Mouse (Mus musculus): Measurements from ENCODE around the gene Bnip3. TPM values are rescaled to one million over a fixed set of nuclear protein-coding genes. Genes with fewer than 3 reads are reported as not detected.

Gene Bnip3
- polyA plus RNA-seq, 1 experiment from 2014 or later = 143 TPM

DNA sequence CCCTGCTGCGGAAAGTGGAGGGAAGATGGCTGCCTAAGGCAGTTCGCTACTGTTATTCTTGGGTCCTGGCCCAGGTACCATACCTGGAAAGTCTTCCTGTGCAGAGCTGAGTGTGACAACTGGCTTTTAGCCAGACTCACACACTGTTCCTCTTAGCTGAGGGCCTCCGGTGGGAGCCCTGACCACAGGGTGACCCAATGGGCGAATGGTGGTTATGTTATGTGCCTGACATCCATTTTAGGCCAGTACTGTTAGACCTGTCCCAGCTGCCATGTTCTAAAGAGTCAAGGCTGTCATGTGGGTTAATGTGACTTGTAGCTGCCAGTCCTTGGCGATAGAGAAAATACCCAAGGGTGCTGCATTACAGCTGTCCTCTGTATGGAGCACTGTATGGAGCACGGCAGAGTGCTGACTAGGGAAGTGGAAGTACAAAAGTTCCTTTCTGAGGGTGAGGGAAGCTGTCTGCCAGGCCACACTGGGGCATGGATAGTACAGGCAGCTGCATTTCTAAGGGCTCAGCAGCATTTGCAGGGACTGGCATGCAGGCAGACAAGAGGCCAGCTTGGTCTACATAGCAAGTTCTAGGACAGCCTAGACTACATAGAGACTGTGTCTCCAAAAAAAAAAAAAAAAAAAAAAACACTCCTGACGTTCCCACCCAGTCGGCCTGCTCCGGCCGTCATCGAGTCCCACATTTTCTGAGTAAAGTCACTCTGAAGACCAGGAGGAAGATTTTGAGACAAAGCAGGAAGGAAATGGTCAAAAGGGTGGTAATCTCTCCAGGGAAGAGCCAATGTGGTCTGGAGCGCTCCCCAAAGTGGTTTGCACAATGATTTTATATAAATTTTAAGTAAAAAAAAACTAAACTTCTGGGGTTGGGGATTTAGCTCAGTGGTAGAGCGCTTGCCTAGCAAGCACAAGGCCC, 23.7 kb downstream of the Bnip3 start:
- WGBS = 89% methylated on average over 12 of the region's 13 CpGs
- no peaks in the 10 kb centered on the region for H3K27me3 ChIP-seq (ENCODE audit: control insufficient read depth, insufficient read depth, low read length)
- H3K4me1 ChIP-seq (ENCODE audit: control insufficient read depth, insufficient read depth, low read length) = no peaks in the 10 kb centered on the region
- H3K36me3 ChIP-seq (ENCODE audit: control insufficient read depth, insufficient read depth, low read length) = peaks cover 25% of the 10 kb centered on the region
- no peak overlapping the region for H3K27ac ChIP-seq (ENCODE audit: low read depth, low read length)
- no peaks in the 10 kb centered on the region for H3K9me3 ChIP-seq (ENCODE audit: control insufficient read depth, low read length)
- no peak overlapping the region for H3K4me2 ChIP-seq (ENCODE audit: low read depth, low read length)
- H3K9ac ChIP-seq (replicated peaks; ENCODE audit: low read depth, low read length) = no peak overlapping the region
- H3K4me3 ChIP-seq (ENCODE audit: low read depth, low read length) = no peak overlapping the region
- ATAC-seq (ENCODE audit: low read depth) = no peak

DNA sequence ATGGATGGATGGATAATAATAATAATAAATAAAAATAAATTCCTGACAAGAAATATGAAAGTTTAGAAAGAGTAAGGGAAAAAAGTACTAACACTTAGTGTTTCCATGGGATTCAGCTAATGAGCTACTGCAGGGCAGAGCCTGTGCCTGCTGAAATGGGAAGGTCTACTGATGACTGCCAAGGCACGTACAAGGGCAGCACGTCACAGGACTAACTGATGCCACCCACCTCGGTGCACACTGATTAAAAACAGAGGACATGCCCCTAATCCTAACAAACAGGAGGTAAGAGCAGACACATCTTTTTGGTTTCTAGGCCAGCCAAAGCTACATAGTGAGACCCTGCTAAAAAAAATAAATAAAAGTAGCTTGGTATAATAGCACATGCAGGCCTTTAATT, 25.6 kb downstream of the Bnip3 start:
- ATAC-seq (ENCODE audit: low read depth) = no peak
- no peak overlapping the region for H3K4me3 ChIP-seq (ENCODE audit: low read depth, low read length)
- 97% methylated on average over 3 of the region's 3 CpGs for WGBS
- no peak overlapping the region for H3K27ac ChIP-seq (ENCODE audit: low read depth, low read length)
- peaks cover 43% of the 10 kb centered on the region for H3K36me3 ChIP-seq (ENCODE audit: control insufficient read depth, insufficient read depth, low read length)
- no peak overlapping the region for H3K4me2 ChIP-seq (ENCODE audit: low read depth, low read length)
- H3K27me3 ChIP-seq (ENCODE audit: control insufficient read depth, insufficient read depth, low read length) = no peaks in the 10 kb centered on the region
- no peak overlapping the region for H3K9ac ChIP-seq (replicated peaks; ENCODE audit: low read depth, low read length)
- no peaks in the 10 kb centered on the region for H3K9me3 ChIP-seq (ENCODE audit: control insufficient read depth, low read length)
- H3K4me1 ChIP-seq (ENCODE audit: control insufficient read depth, insufficient read depth, low read length) = no peaks in the 10 kb centered on the region

GRCm38 (mm10) chr7:138875031-138875430, 34.3 kb downstream of the Bnip3 start:
- 77% methylated on average over 3 of the region's 3 CpGs for WGBS
- Histone ChIP-seq H3K27ac (ENCODE audit: low read depth, low read length) (no peak overlapping the region), H3K4me3 (ENCODE audit: low read depth, low read length) (no peak overlapping the region), H3K27me3 (ENCODE audit: control insufficient read depth, insufficient read depth, low read length) (no peaks in the 10 kb centered on the region), H3K4me2 (ENCODE audit: low read depth, low read length) (no peak overlapping the region), H3K9ac (replicated peaks; ENCODE audit: low read depth, low read length) (no peak overlapping the region), H3K4me1 (ENCODE audit: control insufficient read depth, insufficient read depth, low read length) (no peaks in the 10 kb centered on the region), H3K9me3 (ENCODE audit: control insufficient read depth, low read length) (no peaks in the 10 kb centered on the region), H3K36me3 (ENCODE audit: control insufficient read depth, insufficient read depth, low read length) (peaks cover 68% of the 10 kb centered on the region)
- ATAC-seq (ENCODE audit: low read depth) = no peak

DNA sequence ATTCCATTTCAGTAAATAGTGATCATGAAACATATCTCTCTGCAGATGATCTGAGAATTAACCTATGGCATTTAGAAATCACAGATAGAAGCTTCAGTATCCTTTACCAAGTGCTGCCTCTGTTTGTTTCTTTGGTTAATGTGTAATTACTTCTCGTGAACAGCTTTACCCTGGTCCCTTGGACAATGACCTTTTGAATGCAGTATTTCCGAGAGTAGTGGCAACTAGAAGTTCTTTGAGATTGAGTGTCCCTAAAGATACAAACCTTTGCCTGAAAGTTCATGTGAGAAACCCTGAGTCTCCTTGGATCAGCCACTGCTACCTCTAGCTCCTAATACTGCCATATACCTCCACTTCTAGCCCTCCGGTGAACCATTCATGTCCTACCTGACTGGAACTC, 36.4 kb downstream of the Bnip3 start:
- WGBS = 71% methylated on average over 3 of the region's 3 CpGs
- no peaks in the 10 kb centered on the region for H3K9me3 ChIP-seq (ENCODE audit: control insufficient read depth, low read length)
- no peak overlapping the region for H3K4me3 ChIP-seq (ENCODE audit: low read depth, low read length)
- H3K4me2 ChIP-seq (ENCODE audit: low read depth, low read length) = no peak overlapping the region
- H3K9ac ChIP-seq (replicated peaks; ENCODE audit: low read depth, low read length) = no peak overlapping the region
- ATAC-seq (ENCODE audit: low read depth) = no peak
- H3K4me1 ChIP-seq (ENCODE audit: control insufficient read depth, insufficient read depth, low read length) = no peaks in the 10 kb centered on the region
- no peaks in the 10 kb centered on the region for H3K27me3 ChIP-seq (ENCODE audit: control insufficient read depth, insufficient read depth, low read length)
- H3K27ac ChIP-seq (ENCODE audit: low read depth, low read length) = no peak overlapping the region
- H3K36me3 ChIP-seq (ENCODE audit: control insufficient read depth, insufficient read depth, low read length) = peaks cover 60% of the 10 kb centered on the region

GRCm38 (mm10) chr7:138868316-138868715, 41.0 kb downstream of the Bnip3 start:
- WGBS = 97% methylated on average over 4 of the region's 4 CpGs
- Histone ChIP-seq H3K4me2 (ENCODE audit: low read depth, low read length) (no peak overlapping the region), H3K36me3 (ENCODE audit: control insufficient read depth, insufficient read depth, low read length) (peaks cover 24% of the 10 kb centered on the region)

GRCm38 (mm10) chr7:138867286-138867685, 42.0 kb downstream of the Bnip3 start:
- ATAC-seq (ENCODE audit: low read depth) = no peak
- Histone ChIP-seq H3K4me1 (ENCODE audit: control insufficient read depth, insufficient read depth, low read length) (no peaks in the 10 kb centered on the region), H3K4me2 (ENCODE audit: low read depth, low read length) (no peak overlapping the region), H3K27me3 (ENCODE audit: control insufficient read depth, insufficient read depth, low read length) (no peaks in the 10 kb centered on the region), H3K9me3 (ENCODE audit: control insufficient read depth, low read length) (no peaks in the 10 kb centered on the region), H3K4me3 (ENCODE audit: low read depth, low read length) (no peak overlapping the region), H3K36me3 (ENCODE audit: control insufficient read depth, insufficient read depth, low read length) (peaks cover 14% of the 10 kb centered on the region), H3K9ac (replicated peaks; ENCODE audit: low read depth, low read length) (no peak overlapping the region), H3K27ac (ENCODE audit: low read depth, low read length) (no peak overlapping the region)
- 84% methylated on average over 6 of the region's 6 CpGs for WGBS

More at GRCm38 (mm10) chr7:138868316-138868715, 41.0 kb downstream of the Bnip3 start:
- no peaks in the 10 kb centered on the region for H3K9me3 ChIP-seq (ENCODE audit: control insufficient read depth, low read length)
- no peak overlapping the region for H3K27ac ChIP-seq (ENCODE audit: low read depth, low read length)
- H3K4me1 ChIP-seq (ENCODE audit: control insufficient read depth, insufficient read depth, low read length) = no peaks in the 10 kb centered on the region
- no peak overlapping the region for H3K4me3 ChIP-seq (ENCODE audit: low read depth, low read length)
- ATAC-seq (ENCODE audit: low read depth) = no peak
- no peaks in the 10 kb centered on the region for H3K27me3 ChIP-seq (ENCODE audit: control insufficient read depth, insufficient read depth, low read length)
- no peak overlapping the region for H3K9ac ChIP-seq (replicated peaks; ENCODE audit: low read depth, low read length)

DNA sequence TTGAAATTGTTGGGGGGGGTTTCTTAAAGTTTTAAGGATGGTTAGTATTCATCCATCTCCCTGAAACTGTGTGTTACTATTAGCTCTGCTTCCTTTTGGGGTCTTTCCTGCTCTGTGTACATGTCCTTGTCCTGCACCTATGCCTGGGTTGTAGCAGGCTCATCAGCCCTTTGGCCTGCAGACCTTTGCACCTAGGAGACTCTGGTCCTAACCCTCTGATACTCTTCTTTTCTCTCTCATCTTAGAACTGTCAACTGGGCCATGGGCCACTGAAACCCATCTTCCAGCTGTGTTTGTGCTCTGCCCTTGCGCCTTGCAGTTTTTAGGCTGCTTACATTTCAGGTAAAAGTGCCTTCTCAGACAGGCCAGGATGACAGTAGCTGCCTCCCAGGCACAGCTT, 44.5 kb downstream of the Bnip3 start:
- no peak overlapping the region for H3K27ac ChIP-seq (ENCODE audit: low read depth, low read length)
- H3K9ac ChIP-seq (replicated peaks; ENCODE audit: low read depth, low read length) = no peak overlapping the region
- H3K4me1 ChIP-seq (ENCODE audit: control insufficient read depth, insufficient read depth, low read length) = no peaks in the 10 kb centered on the region
- no peak for ATAC-seq (ENCODE audit: low read depth)
- no peaks in the 10 kb centered on the region for H3K27me3 ChIP-seq (ENCODE audit: control insufficient read depth, insufficient read depth, low read length)
- no peak overlapping the region for H3K4me3 ChIP-seq (ENCODE audit: low read depth, low read length)
- H3K9me3 ChIP-seq (ENCODE audit: control insufficient read depth, low read length) = no peaks in the 10 kb centered on the region
- peaks cover 11% of the 10 kb centered on the region for H3K36me3 ChIP-seq (ENCODE audit: control insufficient read depth, insufficient read depth, low read length)
- 100% methylated on average over 1 of the region's 1 CpGs for WGBS
- H3K4me2 ChIP-seq (ENCODE audit: low read depth, low read length) = no peak overlapping the region

DNA sequence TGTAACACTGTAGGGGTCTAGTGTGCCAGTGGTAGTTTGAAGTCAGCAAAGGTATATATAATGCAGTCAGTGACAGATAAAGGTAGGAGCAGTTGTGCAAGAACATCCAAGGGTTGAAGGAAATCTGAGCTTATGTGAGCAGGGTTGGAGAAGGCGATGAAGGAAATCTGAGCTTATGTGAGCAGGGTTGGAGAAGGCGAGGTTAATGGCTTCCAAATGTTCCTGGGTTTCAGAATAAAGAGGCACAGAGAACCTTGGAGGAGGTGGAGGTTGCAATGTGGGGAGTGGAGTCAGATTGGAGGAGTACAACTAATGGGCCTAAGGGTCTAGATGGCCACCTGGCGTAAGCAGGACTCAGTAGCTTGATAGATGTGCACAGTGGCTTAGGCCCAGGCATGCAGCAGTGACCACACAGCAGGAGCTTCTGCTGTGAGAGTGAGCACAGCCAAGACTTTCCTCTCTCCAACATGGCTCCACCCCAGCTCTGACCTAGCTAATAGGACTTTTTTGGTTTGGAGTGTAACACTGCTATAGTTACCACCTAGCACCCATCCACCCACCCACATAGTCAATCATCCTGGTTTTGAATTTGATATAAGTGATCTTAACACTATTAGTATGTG, 45.3 kb downstream of the Bnip3 start:
- peaks cover 11% of the 10 kb centered on the region for H3K36me3 ChIP-seq (ENCODE audit: control insufficient read depth, insufficient read depth, low read length)
- ATAC-seq (ENCODE audit: low read depth) = no peak

GRCm38 (mm10) chr7:138856670-138857069, 52.6 kb downstream of the Bnip3 start:
- peaks cover 24% of the 10 kb centered on the region for H3K36me3 ChIP-seq (ENCODE audit: control insufficient read depth, insufficient read depth, low read length)
- no peak overlapping the region for H3K9ac ChIP-seq (replicated peaks; ENCODE audit: low read depth, low read length)
- no peaks in the 10 kb centered on the region for H3K27me3 ChIP-seq (ENCODE audit: control insufficient read depth, insufficient read depth, low read length)
- no peak overlapping the region for H3K4me2 ChIP-seq (ENCODE audit: low read depth, low read length)
- H3K27ac ChIP-seq (ENCODE audit: low read depth, low read length) = no peak overlapping the region
- no peak for ATAC-seq (ENCODE audit: low read depth)
- H3K4me3 ChIP-seq (ENCODE audit: low read depth, low read length) = no peak overlapping the region
- 69% methylated on average over 2 of the region's 2 CpGs for WGBS
- no peaks in the 10 kb centered on the region for H3K9me3 ChIP-seq (ENCODE audit: control insufficient read depth, low read length)
- no peaks in the 10 kb centered on the region for H3K4me1 ChIP-seq (ENCODE audit: control insufficient read depth, insufficient read depth, low read length)

More for the DNA sequence above, 45.3 kb downstream of the Bnip3 start:
- Histone ChIP-seq H3K9me3 (ENCODE audit: control insufficient read depth, low read length) (no peaks in the 10 kb centered on the region), H3K4me3 (ENCODE audit: low read depth, low read length) (no peak overlapping the region), H3K9ac (replicated peaks; ENCODE audit: low read depth, low read length) (no peak overlapping the region), H3K4me2 (ENCODE audit: low read depth, low read length) (no peak overlapping the region), H3K27ac (ENCODE audit: low read depth, low read length) (no peak overlapping the region), H3K27me3 (ENCODE audit: control insufficient read depth, insufficient read depth, low read length) (no peaks in the 10 kb centered on the region), H3K4me1 (ENCODE audit: control insufficient read depth, insufficient read depth, low read length) (no peaks in the 10 kb centered on the region)
- WGBS = 89% methylated on average over 3 of the region's 3 CpGs
